Mouse (Mus musculus) hindbrain, embryonic 11.5 days (tissue): Measurements from ENCODE around the gene Pttg1. TPM values are rescaled to one million over a fixed set of nuclear protein-coding genes. Genes with fewer than 3 reads are reported as not detected.

Source experiments
- ATAC-seq: fragments of 200-750 bp; cut with Nextera tagmentation; 2 replicates; pipeline ENCODE4 v1.8.0; 2017; ENCODE audit warnings: mild to moderate bottlenecking, moderate TSS enrichment, moderate library complexity; ENCODE audit not compliant: low FRiP score
- DNase-seq: peaks from one replicate; pipeline ENCODE4 v3.0.0-alpha.2; 2015; ENCODE audit warnings: low spot score
- H3K27ac ChIP-seq: fragments of 300-500 bp; sonication (generic); 2 replicates; pipeline ENCODE4 v1.5.1; 2014; ENCODE audit warnings: mild to moderate bottlenecking, low read depth, low read length
- H3K27me3 ChIP-seq: fragments of 300-500 bp; sonication (generic); 2 replicates; pipeline ENCODE4 v1.6.1; 2014; ENCODE audit warnings: mild to moderate bottlenecking, low read length, moderate library complexity, mixed read lengths; ENCODE audit not compliant: control insufficient read depth, insufficient read depth
- H3K36me3 ChIP-seq: fragments of 300-500 bp; sonication (generic); 2 replicates; pipeline ENCODE4 v1.6.1; 2014; ENCODE audit warnings: mild to moderate bottlenecking, low read length, moderate library complexity, mixed read lengths; ENCODE audit not compliant: control insufficient read depth, insufficient read depth
- H3K4me1 ChIP-seq: fragments of 300-500 bp; sonication (generic); replicated peaks from 2 replicates; pipeline ENCODE4 v1.6.1; 2014; ENCODE audit warnings: low read length, mixed read lengths; ENCODE audit not compliant: control insufficient read depth, insufficient read depth
- H3K4me2 ChIP-seq: fragments of 300-500 bp; sonication (generic); replicated peaks from 2 replicates; pipeline ENCODE4 v1.6.1; 2014; ENCODE audit warnings: mild to moderate bottlenecking, low read depth, low read length
- H3K4me3 ChIP-seq: fragments of 300-500 bp; sonication (generic); 2 replicates; pipeline ENCODE4 v1.5.1; 2014; ENCODE audit warnings: low read depth, low read length
- H3K9ac ChIP-seq: fragments of 300-500 bp; sonication (generic); 2 replicates; pipeline ENCODE4 v1.6.1; 2014; ENCODE audit warnings: low read depth, low read length
- H3K9me3 ChIP-seq: fragments of 300-500 bp; sonication (generic); 2 replicates; pipeline ENCODE4 v1.6.1; 2016; ENCODE audit warnings: low read length; ENCODE audit not compliant: control insufficient read depth
- WGBS: fragments of 180-500 bp; shearing (Covaris S2); extraction: QIAGEN DNeasy Blood & Tissue Kit; methylation state at CpG from one replicate; pipeline ENCODE4 v1.1.7; 2014; 5-methylcytosine and 5-hydroxymethylcytosine counted together
- polyA plus RNA-seq: library from polyadenylated mRNA; unstranded; fragments of >200 nt; fragmentation: Nextera tagmentation; extraction: Ambion mirVana; gene quantifications from 2 replicates; pipeline ENCODE4 v1.2.1, GENCODE M21; 2014

The Pttg1 gene
- polyA plus RNA-seq, result 92.8 and 99.4 TPM in 2 replicates

GRCm38 (mm10) chr11:43425824-43426413 is at the start of gene Pttg1:
Gene Pttg1 (minus strand): TSS chr11:43426251.
- no peaks in the 10 kb centered on the region for H3K27me3 ChIP-seq
- 3% methylated on average over 27 of the region's 27 CpGs for WGBS
- H3K4me1 ChIP-seq, result 0 out of 2 replicates have a peak, but pooled peaks cover 2% of the 10 kb centered on the region
- H3K4me3 ChIP-seq, result peak within 1 kb of the TSS; percentile 52
- no peaks in the 10 kb centered on the region for H3K9me3 ChIP-seq
- DNase-seq, result peak; percentile 82
- peak within 1 kb of the TSS; percentile 62 for H3K9ac ChIP-seq
- H3K27ac ChIP-seq, result no peak within 1 kb of the TSS
- no peaks in the 10 kb centered on the region for H3K36me3 ChIP-seq
- peak; percentile 97 for ATAC-seq
- H3K4me2 ChIP-seq, result peak within 1 kb of the TSS; percentile 49

GRCm38 (mm10) chr11:43474225-43474774 is 48.2 kb upstream of the Pttg1 start, which contains the start of gene C1qtnf2:
Gene C1qtnf2 (plus strand): TSS chr11:43474276.
- H3K27me3 ChIP-seq, result no peaks in the 10 kb centered on the region
- peak within 1 kb of the TSS; percentile 37 for H3K4me2 ChIP-seq
- ATAC-seq (peak; percentile 73), DNase-seq (peak; percentile 48)
- H3K4me3 ChIP-seq, result peak within 1 kb of the TSS; percentile 19; the same call in 1 of the 2 replicates
- H3K4me1 ChIP-seq, result no peaks in the 10 kb centered on the region; the same call in 1 of the 2 replicates
- 0 out of 2 replicates have a peak within 1 kb of the TSS, but pooled peaks have one; percentile 1 for H3K9ac ChIP-seq
- WGBS, result 7% methylated on average over 24 of the region's 24 CpGs
- no peaks in the 10 kb centered on the region for H3K36me3 ChIP-seq
- no peaks in the 10 kb centered on the region for H3K9me3 ChIP-seq
- no peak within 1 kb of the TSS for H3K27ac ChIP-seq

- peak; percentile 38; the same call in 1 of the 2 replicates for ATAC-seq
- no peak overlapping the region for H3K27ac ChIP-seq
- DNase-seq, result no peak
Observed at GRCm38 (mm10) chr11:43473635-43474224, 47.7 kb upstream of the Pttg1 start.

GRCm38 (mm10) chr11:43473115-43473514 is 47.1 kb upstream of the Pttg1 start:
- Histone ChIP-seq H3K4me3 (no peak overlapping the region), H3K36me3 (no peaks in the 10 kb centered on the region), H3K27me3 (no peaks in the 10 kb centered on the region), H3K4me1 (no peaks in the 10 kb centered on the region; the same call in 1 of the 2 replicates), H3K27ac (no peak overlapping the region), H3K9me3 (no peaks in the 10 kb centered on the region), H3K4me2 (no peak overlapping the region), H3K9ac (no peak overlapping the region)
- ATAC-seq (no peak), DNase-seq (no peak)
- 65% methylated on average over 1 of the region's 1 CpGs for WGBS

More at GRCm38 (mm10) chr11:43473635-43474224, 47.7 kb upstream of the Pttg1 start:
- WGBS, result 61% methylated on average over 15 of the region's 15 CpGs
- no peaks in the 10 kb centered on the region; the same call in 1 of the 2 replicates for H3K4me1 ChIP-seq
- no peaks in the 10 kb centered on the region for H3K27me3 ChIP-seq
- peak overlapping the region; percentile 37 for H3K4me2 ChIP-seq
- H3K9me3 ChIP-seq, result no peaks in the 10 kb centered on the region
- H3K36me3 ChIP-seq, result no peaks in the 10 kb centered on the region
- 0 out of 2 replicates have a peak overlapping the region, but pooled peaks have one; percentile 1 for H3K9ac ChIP-seq
- H3K4me3 ChIP-seq, result peak overlapping the region; percentile 19; the same call in 1 of the 2 replicates

- 75% methylated on average over 6 of the region's 6 CpGs for WGBS
Observed at GRCm38 (mm10) chr11:43470881-43471820, 45.1 kb upstream of the Pttg1 start.

GRCm38 (mm10) chr11:43470118-43470517 is 44.1 kb upstream of the Pttg1 start:
- H3K4me1 ChIP-seq, result no peaks in the 10 kb centered on the region; the same call in 1 of the 2 replicates
- no peak overlapping the region for H3K9ac ChIP-seq
- H3K27ac ChIP-seq, result no peak overlapping the region
- H3K4me2 ChIP-seq, result no peak overlapping the region
- DNase-seq, result no peak
- no peaks in the 10 kb centered on the region for H3K9me3 ChIP-seq
- no peaks in the 10 kb centered on the region for H3K36me3 ChIP-seq
- 68% methylated on average over 5 of the region's 5 CpGs for WGBS
- no peak overlapping the region for H3K4me3 ChIP-seq
- ATAC-seq, result no peak
- H3K27me3 ChIP-seq, result no peaks in the 10 kb centered on the region

More at GRCm38 (mm10) chr11:43470881-43471820, 45.1 kb upstream of the Pttg1 start:
- Histone ChIP-seq H3K4me2 (no peak overlapping the region), H3K27ac (no peak overlapping the region), H3K9me3 (no peaks in the 10 kb centered on the region), H3K36me3 (no peaks in the 10 kb centered on the region), H3K4me3 (no peak overlapping the region), H3K4me1 (no peaks in the 10 kb centered on the region; the same call in 1 of the 2 replicates), H3K9ac (no peak overlapping the region), H3K27me3 (no peaks in the 10 kb centered on the region)
- no peak for DNase-seq
- no peak for ATAC-seq

GRCm38 (mm10) chr11:43463204-43463603 is 37.2 kb upstream of the Pttg1 start:
- ATAC-seq, result no peak
- no peak overlapping the region for H3K9ac ChIP-seq
- no peak for DNase-seq
- H3K36me3 ChIP-seq, result no peaks in the 10 kb centered on the region
- 95% methylated on average over 25 of the region's 25 CpGs for WGBS
- no peaks in the 10 kb centered on the region for H3K27me3 ChIP-seq
- no peaks in the 10 kb centered on the region for H3K9me3 ChIP-seq
- H3K4me2 ChIP-seq, result no peak overlapping the region
- no peaks in the 10 kb centered on the region for H3K4me1 ChIP-seq
- no peak overlapping the region for H3K4me3 ChIP-seq
- no peak overlapping the region for H3K27ac ChIP-seq

DNA sequence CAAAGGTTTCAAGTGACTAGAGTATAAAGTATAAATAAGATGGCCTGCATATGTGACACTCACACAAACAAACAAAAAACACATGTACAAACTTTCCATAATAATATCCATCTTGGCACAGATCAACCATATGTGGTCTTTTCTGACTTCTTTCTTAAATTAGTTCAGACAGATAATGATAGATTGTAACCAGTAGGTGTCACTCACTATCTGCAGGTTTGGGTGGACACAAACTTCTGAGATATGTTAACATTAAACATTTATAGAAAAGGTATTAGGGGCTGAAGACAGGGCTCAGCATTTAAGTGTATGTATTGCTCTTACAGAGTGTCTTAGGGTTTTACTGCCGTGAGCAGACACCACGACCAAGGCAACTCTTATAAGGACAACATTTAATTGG is 26.2 kb upstream of the Pttg1 start:
- Histone ChIP-seq H3K9ac (no peak overlapping the region), H3K4me2 (no peak overlapping the region), H3K27me3 (no peaks in the 10 kb centered on the region), H3K27ac (no peak overlapping the region), H3K9me3 (no peaks in the 10 kb centered on the region), H3K4me3 (no peak overlapping the region), H3K4me1 (no peaks in the 10 kb centered on the region), H3K36me3 (peaks cover 3% of the 10 kb centered on the region; the same call in 1 of the 2 replicates)
- ATAC-seq, result no peak
- WGBS, result 80% methylated on average over 2 of the region's 2 CpGs
- DNase-seq, result no peak
